ENCODE assay signal across 8 mouse cellular contexts in the genomic region with DNA sequence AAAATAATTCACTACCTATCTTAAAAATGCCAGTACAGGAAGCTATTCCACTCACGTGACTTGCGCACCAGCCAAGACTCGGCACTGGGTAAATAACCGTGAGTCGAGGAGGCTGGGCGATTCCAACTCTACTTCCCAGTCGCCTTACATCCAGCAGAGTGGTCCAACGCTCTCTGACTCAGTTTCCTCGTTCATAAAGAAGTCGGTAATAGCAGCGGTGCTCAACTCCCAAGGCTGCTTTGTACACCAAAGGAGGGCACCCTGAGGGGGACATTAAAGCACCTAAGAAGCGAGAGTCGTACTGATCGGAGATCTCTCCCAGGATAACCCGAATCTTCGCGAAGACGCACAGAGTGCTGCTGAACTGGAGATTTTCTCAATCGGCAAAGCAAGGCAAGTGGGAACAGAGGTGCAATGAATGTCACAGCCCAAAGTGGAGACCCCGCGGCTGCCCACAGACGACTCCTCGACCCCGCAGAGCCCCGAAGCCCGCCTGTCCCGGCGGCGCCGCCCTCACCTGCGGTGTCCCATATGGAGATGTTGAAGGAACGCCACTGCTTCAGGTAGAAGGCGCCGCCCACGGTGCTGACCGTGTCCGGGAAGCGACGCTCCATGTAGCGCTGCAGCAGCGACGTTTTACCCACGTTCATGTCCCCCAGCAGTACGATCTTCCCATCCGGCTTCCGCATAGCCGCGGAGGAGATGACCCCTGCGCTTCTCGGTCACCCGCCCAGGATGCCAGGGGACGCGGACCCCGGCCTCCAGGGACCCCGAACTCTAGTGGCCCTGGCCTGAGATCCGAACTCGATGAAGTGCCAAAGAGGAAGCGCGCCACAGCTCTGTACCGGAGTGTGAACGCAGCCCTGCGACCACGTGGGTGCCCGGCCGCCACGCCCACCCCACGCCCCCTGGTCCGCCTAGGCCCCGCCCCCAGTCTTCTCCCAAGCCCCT. TPM values are rescaled to one million over a fixed set of nuclear protein-coding genes. Genes with fewer than 3 reads are reported as not detected.
A peak's percentile ranks its signal among the peaks of the same experiment; 100 is the strongest.
DNase-seq lines count a peak whose midpoint lies in the region; ATAC-seq lines count a peak whose summit lies in the region.

A gene (minus strand): TSS at position 900 of the 951 bp plus-strand sequence.

- H3K4me3 ChIP-seq in forebrain, embryonic 10.5 days, result peak within 1 kb of the TSS; percentile 66
- H3K4me3 ChIP-seq in macrophage (ENCODE audit: inconsistent target), result peak within 1 kb of the TSS; percentile 75

- peaks cover 52% of the 10 kb centered on the region for H3K79me2 ChIP-seq in macrophage (ENCODE audit: inconsistent target)

- peaks cover 63% of the 10 kb centered on the region for H3K4me1 ChIP-seq in forebrain, embryonic 10.5 days

- peak; percentile 75 for DNase-seq in R1 (ENCODE audit: low read depth, low spot score)
- peak; percentile 74 for DNase-seq in forebrain, embryonic 10.5 days (ENCODE audit: extremely low spot score, low spot score)
- DNase-seq in heart, postnatal 10 days, result peak; percentile 87
- peak; percentile 91 to 94 for DNase-seq in kidney, postnatal 25 days
- peak; percentile 56 for DNase-seq in right cerebral cortex, postnatal 4 days
- DNase-seq in cerebellum, adult 8-10 months, result no peak

- no peaks in the 10 kb centered on the region for H3K36me3 ChIP-seq in forebrain, embryonic 10.5 days (replicated peaks)
- no peaks in the 10 kb centered on the region for H3K36me3 ChIP-seq in macrophage (ENCODE audit: inconsistent target)

- H3K27ac ChIP-seq in forebrain, embryonic 10.5 days, result peak within 1 kb of the TSS; percentile 30; the same call in 1 of the 2 replicates
- peak within 1 kb of the TSS; percentile 82 for H3K27ac ChIP-seq in macrophage

- under 1% methylated on average over 69 of the region's 69 CpGs for WGBS in forebrain, embryonic 10.5 days
- WGBS in macrophage (ENCODE audit: missing documents), result under 1% methylated on average over 66 of the region's 69 CpGs

- no peaks in the 10 kb centered on the region for H3K9me3 ChIP-seq in forebrain, embryonic 10.5 days

- peak; percentile 77 for ATAC-seq in CD4-positive, CD25-positive, alpha-beta regulatory T cell, adult 4 months

- H3K27me3 ChIP-seq in forebrain, embryonic 10.5 days (ENCODE audit: poor library complexity, severe bottlenecking), result peaks cover 97% of the 10 kb centered on the region

- intact Hi-C loops in heart, postnatal 10 days (cut with DNase I), result no loop called here

RNA-seq across cellular contexts. Expression of the gene that starts here (rescaled TPM):
- polyA plus RNA-seq in CD4-positive, CD25-positive, alpha-beta regulatory T cell, adult 4 months (2017; shearing (Covaris generic)), result 10 to 100 TPM; 12.0 to 12.8 TPM
- 1.4 and 1.7 TPM in 2 replicates for polyA plus RNA-seq in forebrain, embryonic 10.5 days (2016; fragmentation: Nextera tagmentation; extraction: Ambion mirVana)
- total RNA-seq in heart, postnatal 10 days (2021), result 10 to 100 TPM; 28.6 to 30.4 TPM
- total RNA-seq in macrophage (2018; cell fraction: chromatin; rRNA removed), result 100 to 1,000 TPM in 16 of 26 experiments, 10 to 100 TPM in 10; 27.6 to 226 (median 130) TPM
- total RNA-seq in macrophage (2018; cell fraction: cytosol; rRNA removed), result 100 to 1,000 TPM in 15 of 26 experiments, 10 to 100 TPM in 11; 37.4 to 240 (median 123) TPM
- total RNA-seq in macrophage (2018; cell fraction: nucleus; rRNA removed), result 100 to 1,000 TPM in 19 of 26 experiments, 10 to 100 TPM in 7; 23.3 to 210 (median 160) TPM
- 31.9 to 52.1 TPM (median 35.7 TPM) in 3 replicates for polyA plus RNA-seq in macrophage (2018)
